Mouse (Mus musculus): Measurements from ENCODE around the gene Slc25a34. TPM values are rescaled to one million over a fixed set of nuclear protein-coding genes. Genes with fewer than 3 reads are reported as not detected.

Gene Slc25a34
- total and polyA plus RNA-seq, 2 experiments from 2014 or later: 17.9 to 56.2 TPM

- DNase-seq (ENCODE audit: low spot score): no peak
- Histone ChIP-seq H3K9me3 (replicated peaks; ENCODE audit: control insufficient read depth, low read length) (no peaks in the 10 kb centered on the region), H3K4me2 (ENCODE audit: low read depth, low read length) (no peak overlapping the region), H3K4me1 (ENCODE audit: control insufficient read depth, insufficient read depth) (no peaks in the 10 kb centered on the region), H3K27me3 (ENCODE audit: control insufficient read depth, insufficient read depth, low read length) (no peaks in the 10 kb centered on the region), H3K9ac (replicated peaks; ENCODE audit: low read depth, low read length) (no peak overlapping the region), H3K36me3 (replicated peaks; ENCODE audit: control insufficient read depth, insufficient read depth, low read length) (peaks cover 94% of the 10 kb centered on the region), H3K27ac (ENCODE audit: low read depth) (no peak overlapping the region), H3K4me3 (ENCODE audit: low read depth, low read length) (no peak overlapping the region)
- ATAC-seq (ENCODE audit: insufficient read depth, low read depth): no peak
- WGBS: 81% methylated on average over 9 of the region's 9 CpGs
- TF ChIP-seq CTCF (IDR thresholded peaks at IDR 0.05; ENCODE audit: low read depth): no peak
- TF ChIP-seq EP300 (IDR thresholded peaks at IDR 0.05; ENCODE audit: low read depth): no peak
Observed at GRCm38 (mm10) chr4:141635991-141636390, 12.4 kb upstream of the Slc25a34 start.

DNA sequence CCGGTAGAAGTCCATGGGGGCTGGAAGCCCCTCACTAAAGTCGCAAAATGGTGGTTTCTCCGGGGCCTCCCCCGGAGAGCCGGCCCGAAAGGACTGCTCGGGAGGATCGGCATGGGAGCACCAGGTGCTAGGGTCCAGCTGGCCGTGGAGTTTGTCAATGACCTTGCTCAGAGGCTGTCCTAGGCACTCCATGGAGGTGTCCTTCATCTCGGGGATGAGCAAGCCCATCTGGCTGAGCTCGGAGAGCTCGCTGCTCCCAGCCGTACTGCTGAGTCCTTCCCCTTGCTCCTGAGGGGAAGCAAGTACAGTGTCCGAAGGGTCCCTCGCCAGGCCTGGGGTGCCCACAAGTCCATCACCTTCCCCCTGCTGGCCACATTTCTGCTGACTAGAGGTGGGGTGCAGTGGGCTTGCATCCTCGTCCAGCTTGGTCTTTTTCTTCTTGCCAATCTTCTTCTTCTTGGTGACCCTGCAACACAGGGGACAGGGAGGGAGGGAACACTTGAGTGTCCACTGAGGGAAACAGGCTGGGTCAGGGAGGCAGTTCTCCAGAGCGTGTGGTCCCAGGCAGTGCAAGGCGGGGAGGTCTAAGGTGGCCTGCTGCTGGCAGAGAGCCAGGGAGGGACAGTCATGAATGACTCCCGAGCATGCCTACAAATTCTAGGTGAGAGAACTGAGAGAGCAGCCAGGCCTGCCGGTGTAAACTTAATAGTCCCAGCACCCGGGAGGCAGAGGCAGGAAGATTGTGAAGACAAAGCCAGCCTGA is 8.7 kb upstream of the Slc25a34 start:
- H3K4me3 ChIP-seq (ENCODE audit: low read depth, low read length): no peak overlapping the region
- no peaks in the 10 kb centered on the region for H3K4me1 ChIP-seq (ENCODE audit: control insufficient read depth, insufficient read depth)
- peaks cover 97% of the 10 kb centered on the region for H3K36me3 ChIP-seq (replicated peaks; ENCODE audit: control insufficient read depth, insufficient read depth, low read length)
- 81% methylated on average over 21 of the region's 21 CpGs for WGBS
- DNase-seq (ENCODE audit: low spot score) (no peak), ATAC-seq (ENCODE audit: insufficient read depth, low read depth) (no peak)
- no peak overlapping the region for H3K4me2 ChIP-seq (ENCODE audit: low read depth, low read length)
- H3K27ac ChIP-seq (ENCODE audit: low read depth): no peak overlapping the region
- no peaks in the 10 kb centered on the region for H3K9me3 ChIP-seq (replicated peaks; ENCODE audit: control insufficient read depth, low read length)
- TF ChIP-seq EP300 (IDR thresholded peaks at IDR 0.05; ENCODE audit: low read depth) (no peak), CTCF (IDR thresholded peaks at IDR 0.05; ENCODE audit: low read depth) (no peak)
- no peaks in the 10 kb centered on the region for H3K27me3 ChIP-seq (ENCODE audit: control insufficient read depth, insufficient read depth, low read length)
- no peak overlapping the region for H3K9ac ChIP-seq (replicated peaks; ENCODE audit: low read depth, low read length)

GRCm38 (mm10) chr4:141631250-141631649 is 7.6 kb upstream of the Slc25a34 start:
- Histone ChIP-seq H3K9me3 (replicated peaks; ENCODE audit: control insufficient read depth, low read length) (no peaks in the 10 kb centered on the region), H3K27me3 (ENCODE audit: control insufficient read depth, insufficient read depth, low read length) (no peaks in the 10 kb centered on the region), H3K4me1 (ENCODE audit: control insufficient read depth, insufficient read depth) (no peaks in the 10 kb centered on the region), H3K27ac (ENCODE audit: low read depth) (no peak overlapping the region), H3K9ac (replicated peaks; ENCODE audit: low read depth, low read length) (no peak overlapping the region), H3K4me3 (ENCODE audit: low read depth, low read length) (no peak overlapping the region), H3K4me2 (ENCODE audit: low read depth, low read length) (no peak overlapping the region), H3K36me3 (replicated peaks; ENCODE audit: control insufficient read depth, insufficient read depth, low read length) (peaks cover 95% of the 10 kb centered on the region)
- TF ChIP-seq CTCF (IDR thresholded peaks at IDR 0.05; ENCODE audit: low read depth) (no peak), EP300 (IDR thresholded peaks at IDR 0.05; ENCODE audit: low read depth) (no peak)
- 95% methylated on average over 20 of the region's 20 CpGs for WGBS
- DNase-seq (ENCODE audit: low spot score) (no peak), ATAC-seq (ENCODE audit: insufficient read depth, low read depth) (no peak)

- ATAC-seq (ENCODE audit: insufficient read depth, low read depth): no peak
- DNase-seq (ENCODE audit: low spot score): no peak
- H3K4me3 ChIP-seq (ENCODE audit: low read depth, low read length): no peak overlapping the region
- TF ChIP-seq EP300 (IDR thresholded peaks at IDR 0.05; ENCODE audit: low read depth) (no peak), CTCF (IDR thresholded peaks at IDR 0.05; ENCODE audit: low read depth) (no peak)
- H3K9me3 ChIP-seq (replicated peaks; ENCODE audit: control insufficient read depth, low read length): no peaks in the 10 kb centered on the region
- no peak overlapping the region for H3K27ac ChIP-seq (ENCODE audit: low read depth)
- H3K9ac ChIP-seq (replicated peaks; ENCODE audit: low read depth, low read length): no peak overlapping the region
- 88% methylated on average over 11 of the region's 11 CpGs for WGBS
- no peaks in the 10 kb centered on the region for H3K27me3 ChIP-seq (ENCODE audit: control insufficient read depth, insufficient read depth, low read length)
- no peak overlapping the region for H3K4me2 ChIP-seq (ENCODE audit: low read depth, low read length)
- H3K36me3 ChIP-seq (replicated peaks; ENCODE audit: control insufficient read depth, insufficient read depth, low read length): peaks cover 94% of the 10 kb centered on the region
- H3K4me1 ChIP-seq (ENCODE audit: control insufficient read depth, insufficient read depth): no peaks in the 10 kb centered on the region
Observed at GRCm38 (mm10) chr4:141630021-141630420, 6.4 kb upstream of the Slc25a34 start.

GRCm38 (mm10) chr4:141628661-141629060 is 5.0 kb upstream of the Slc25a34 start:
- peaks cover 82% of the 10 kb centered on the region for H3K36me3 ChIP-seq (replicated peaks; ENCODE audit: control insufficient read depth, insufficient read depth, low read length)
- no peak overlapping the region for H3K4me3 ChIP-seq (ENCODE audit: low read depth, low read length)
- no peaks in the 10 kb centered on the region for H3K27me3 ChIP-seq (ENCODE audit: control insufficient read depth, insufficient read depth, low read length)
- H3K9me3 ChIP-seq (replicated peaks; ENCODE audit: control insufficient read depth, low read length): no peaks in the 10 kb centered on the region
- H3K4me2 ChIP-seq (ENCODE audit: low read depth, low read length): no peak overlapping the region
- DNase-seq (ENCODE audit: low spot score) (no peak), ATAC-seq (ENCODE audit: insufficient read depth, low read depth) (no peak)
- peaks cover under 1% of the 10 kb centered on the region for H3K4me1 ChIP-seq (ENCODE audit: control insufficient read depth, insufficient read depth)
- WGBS: 67% methylated on average over 14 of the region's 14 CpGs
- no peak overlapping the region for H3K27ac ChIP-seq (ENCODE audit: low read depth)
- H3K9ac ChIP-seq (replicated peaks; ENCODE audit: low read depth, low read length): no peak overlapping the region
- TF ChIP-seq EP300 (IDR thresholded peaks at IDR 0.05; ENCODE audit: low read depth): no peak
- TF ChIP-seq CTCF (IDR thresholded peaks at IDR 0.05; ENCODE audit: low read depth): no peak

DNA sequence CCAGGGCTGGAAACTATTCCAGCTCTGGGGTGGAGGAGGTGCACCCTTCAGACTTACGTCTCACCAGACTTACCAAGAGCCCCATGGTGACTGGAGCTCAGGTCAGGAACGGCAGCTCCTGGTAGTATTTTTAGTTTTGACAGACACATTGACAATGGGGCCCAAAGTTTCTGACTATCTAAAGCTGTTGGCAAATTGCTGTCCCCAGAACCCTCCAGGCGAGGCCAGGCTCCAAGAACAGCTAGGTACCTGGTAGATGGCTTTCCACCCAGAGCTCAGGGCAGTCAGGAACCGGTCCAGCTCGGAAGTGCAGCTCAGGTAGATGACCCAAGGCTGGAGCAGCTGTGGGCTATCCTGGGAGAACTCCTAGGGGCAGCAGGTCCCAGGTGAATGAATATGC is 3.9 kb upstream of the Slc25a34 start:
- Histone ChIP-seq H3K9ac (replicated peaks; ENCODE audit: low read depth, low read length) (no peak overlapping the region), H3K36me3 (replicated peaks; ENCODE audit: control insufficient read depth, insufficient read depth, low read length) (peaks cover 70% of the 10 kb centered on the region), H3K27ac (ENCODE audit: low read depth) (no peak overlapping the region), H3K4me1 (ENCODE audit: control insufficient read depth, insufficient read depth) (peaks cover 8% of the 10 kb centered on the region), H3K4me2 (ENCODE audit: low read depth, low read length) (no peak overlapping the region), H3K4me3 (ENCODE audit: low read depth, low read length) (no peak overlapping the region), H3K27me3 (ENCODE audit: control insufficient read depth, insufficient read depth, low read length) (no peaks in the 10 kb centered on the region), H3K9me3 (replicated peaks; ENCODE audit: control insufficient read depth, low read length) (no peaks in the 10 kb centered on the region)
- ATAC-seq (ENCODE audit: insufficient read depth, low read depth): no peak
- no peak for DNase-seq (ENCODE audit: low spot score)
- TF ChIP-seq EP300 (IDR thresholded peaks at IDR 0.05; ENCODE audit: low read depth) (no peak), CTCF (IDR thresholded peaks at IDR 0.05; ENCODE audit: low read depth) (no peak)
- 53% methylated on average over 5 of the region's 5 CpGs for WGBS

Data from heart, postnatal 0 days (tissue).